Mouse (Mus musculus): ENCODE measurements at regions not wholly inside any gene's neighbourhood (a gene's known extent, or its start where the extent isn't known, plus 50 kb on each side); places are given as distances from the start of the nearest gene placed in this dataset.

DNA sequence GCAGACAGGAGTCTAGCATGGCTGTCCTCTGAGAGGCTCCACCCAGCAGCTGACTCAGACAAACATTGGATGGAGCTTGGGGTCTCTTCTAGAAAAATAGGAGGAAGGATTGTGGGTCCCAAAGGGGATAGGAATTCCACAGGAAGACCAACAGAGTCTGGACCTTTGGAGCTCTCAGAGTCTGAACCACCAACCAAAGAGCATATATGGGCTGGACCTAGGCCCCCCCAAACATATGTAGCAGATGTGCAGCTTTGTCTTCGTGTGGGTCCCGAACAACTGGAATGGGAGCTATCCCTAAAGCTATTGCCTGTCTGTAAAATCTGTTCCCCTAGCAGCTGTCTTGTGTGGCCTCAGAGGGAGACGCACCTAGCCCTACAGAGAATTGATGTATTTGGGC, 50.1 kb upstream of the Cpm start:
- H3K4me2 ChIP-seq (replicated peaks): no peak overlapping the region
- no peak for ATAC-seq (ENCODE audit: insufficient number of reproducible peaks, insufficient read depth, low FRiP score, low TSS enrichment)
- H3K4me3 ChIP-seq: no peak overlapping the region
- WGBS: 72% methylated on average over 3 of the region's 3 CpGs
- no peak overlapping the region for H3K9ac ChIP-seq
- peaks cover 17% of the 10 kb centered on the region for H3K4me1 ChIP-seq
- no peak overlapping the region for H3K27ac ChIP-seq
- H3K9me3 ChIP-seq: no peaks in the 10 kb centered on the region
- H3K27me3 ChIP-seq: no peaks in the 10 kb centered on the region; the same call in 1 of the 2 replicates
- H3K36me3 ChIP-seq: no peaks in the 10 kb centered on the region

DNA sequence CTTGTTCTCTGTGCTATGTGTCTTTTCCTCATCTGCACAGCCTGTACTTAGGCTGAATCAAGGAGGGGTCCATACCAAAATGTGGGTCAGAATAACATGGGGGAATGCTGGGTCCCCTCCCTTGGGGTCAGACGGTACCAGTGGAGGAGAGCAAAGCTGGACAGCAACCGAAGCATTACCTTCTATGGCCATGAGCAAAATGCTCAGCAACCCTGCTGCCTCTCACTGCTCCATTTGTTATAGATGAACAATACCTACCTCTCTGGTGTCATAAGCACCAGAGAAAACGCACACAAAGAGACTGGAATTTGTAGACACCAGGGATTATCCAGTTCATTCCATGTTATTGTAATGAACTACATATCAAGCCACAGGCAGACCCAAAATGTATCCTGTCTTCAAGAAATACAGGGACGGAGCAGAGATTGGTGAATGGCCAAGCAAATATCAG, 50.6 kb upstream of the Cpm start:
- Histone ChIP-seq H3K4me3 (no peak overlapping the region), H3K4me1 (peaks cover 12% of the 10 kb centered on the region), H3K36me3 (no peaks in the 10 kb centered on the region), H3K9me3 (no peaks in the 10 kb centered on the region), H3K9ac (no peak overlapping the region), H3K4me2 (replicated peaks) (no peak overlapping the region), H3K27me3 (no peaks in the 10 kb centered on the region; the same call in 1 of the 2 replicates), H3K27ac (no peak overlapping the region)
- 91% methylated on average over 4 of the region's 4 CpGs for WGBS
- no peak for ATAC-seq (ENCODE audit: insufficient number of reproducible peaks, insufficient read depth, low FRiP score, low TSS enrichment)

- no peaks in the 10 kb centered on the region for H3K36me3 ChIP-seq
- no peak for ATAC-seq (ENCODE audit: insufficient number of reproducible peaks, insufficient read depth, low FRiP score, low TSS enrichment)
- WGBS: 92% methylated on average over 4 of the region's 4 CpGs
- peaks cover 7% of the 10 kb centered on the region for H3K4me1 ChIP-seq
- no peak overlapping the region for H3K27ac ChIP-seq
- H3K4me2 ChIP-seq (replicated peaks): no peak overlapping the region
- H3K4me3 ChIP-seq: no peak overlapping the region
- peaks cover under 1% of the 10 kb centered on the region; the same call in 1 of the 2 replicates for H3K27me3 ChIP-seq
- H3K9me3 ChIP-seq: no peaks in the 10 kb centered on the region
- H3K9ac ChIP-seq: no peak overlapping the region
Measured at GRCm38 (mm10) chr10:117577970-117578695, 51.2 kb upstream of the Cpm start.

DNA sequence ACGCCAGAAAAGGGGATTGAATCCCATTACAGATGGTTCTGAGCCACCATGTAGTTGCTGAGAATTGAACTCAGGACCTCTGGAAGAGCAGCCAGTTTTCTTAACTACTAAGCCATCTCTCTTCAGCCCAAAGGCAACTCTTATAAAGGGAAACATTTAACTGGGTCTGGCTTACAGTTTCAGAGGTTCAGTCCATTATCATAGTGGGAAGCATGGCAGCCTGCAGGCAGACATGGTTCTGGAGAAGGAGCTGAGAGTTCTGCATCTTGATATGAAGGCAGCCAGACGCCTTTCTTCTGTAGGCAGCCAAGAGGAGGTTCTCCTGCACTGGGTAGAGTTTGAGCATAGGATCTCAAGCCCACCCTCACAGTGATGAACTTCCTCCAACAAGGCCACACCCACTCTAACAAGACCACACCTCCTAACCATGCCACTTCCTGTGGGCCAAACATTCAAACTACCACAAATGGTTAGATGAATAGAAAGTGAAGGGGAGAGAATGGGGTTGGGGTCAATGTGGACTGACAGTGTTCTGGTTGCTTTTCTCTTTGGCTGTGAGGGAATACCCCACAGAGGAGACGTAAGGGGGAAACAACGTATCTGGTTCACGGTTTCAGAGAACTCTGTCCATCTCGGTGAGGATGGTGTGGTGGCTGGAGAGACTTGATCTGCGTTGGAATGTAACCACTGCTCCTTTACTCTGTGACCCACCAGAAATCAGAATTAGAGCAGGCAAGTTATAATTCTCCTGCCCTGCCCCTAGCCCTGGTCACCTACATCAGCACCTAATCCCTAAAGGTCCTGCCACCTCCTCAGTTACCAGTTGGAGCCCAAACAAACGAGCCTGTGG, 52.2 kb upstream of the Cpm start:
- no peak for ATAC-seq (ENCODE audit: insufficient number of reproducible peaks, insufficient read depth, low FRiP score, low TSS enrichment)
- WGBS: 84% methylated on average over 8 of the region's 8 CpGs

GRCm38 (mm10) chr10:117576154-117576859, 53.0 kb upstream of the Cpm start:
- Histone ChIP-seq H3K4me2 (replicated peaks) (no peak overlapping the region), H3K36me3 (no peaks in the 10 kb centered on the region), H3K27me3 (peaks cover 12% of the 10 kb centered on the region), H3K27ac (no peak overlapping the region), H3K4me3 (no peak overlapping the region), H3K9me3 (no peaks in the 10 kb centered on the region), H3K4me1 (peaks cover 14% of the 10 kb centered on the region), H3K9ac (no peak overlapping the region)
- ATAC-seq (ENCODE audit: insufficient number of reproducible peaks, insufficient read depth, low FRiP score, low TSS enrichment): no peak
- WGBS: 87% methylated on average over 10 of the region's 10 CpGs

More for the DNA sequence above, 52.2 kb upstream of the Cpm start:
- Histone ChIP-seq H3K9ac (no peak overlapping the region), H3K4me2 (replicated peaks) (no peak overlapping the region), H3K27me3 (peaks cover 10% of the 10 kb centered on the region), H3K4me3 (no peak overlapping the region), H3K9me3 (no peaks in the 10 kb centered on the region), H3K36me3 (no peaks in the 10 kb centered on the region), H3K27ac (no peak overlapping the region), H3K4me1 (peaks cover 7% of the 10 kb centered on the region)

- no peak for ATAC-seq (ENCODE audit: insufficient number of reproducible peaks, insufficient read depth, low FRiP score, low TSS enrichment)
Measured at GRCm38 (mm10) chr10:117575404-117576153, 53.7 kb upstream of the Cpm start.

DNA sequence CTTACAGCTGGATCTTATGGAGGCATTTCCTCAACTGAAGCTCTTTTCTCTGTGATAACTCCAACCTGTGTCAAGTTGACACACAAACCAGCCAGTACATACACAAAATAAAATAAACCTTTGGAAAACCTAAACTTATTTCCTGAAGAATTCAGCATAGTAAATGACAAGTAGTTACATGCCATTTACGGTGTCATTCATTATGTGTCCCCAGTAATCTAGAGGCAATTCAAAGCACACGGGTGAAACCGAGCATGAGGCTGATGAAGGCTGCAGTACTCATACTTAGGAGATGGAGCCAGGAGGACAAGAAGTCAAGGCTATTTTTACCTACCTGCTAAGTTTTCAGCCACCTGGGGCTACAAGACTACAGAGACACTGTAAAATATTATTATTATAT, 54.4 kb upstream of the Cpm start:
- Histone ChIP-seq H3K36me3 (no peaks in the 10 kb centered on the region), H3K27me3 (peaks cover 12% of the 10 kb centered on the region), H3K4me2 (replicated peaks) (no peak overlapping the region), H3K4me3 (no peak overlapping the region), H3K27ac (no peak overlapping the region), H3K4me1 (peaks cover 17% of the 10 kb centered on the region), H3K9ac (no peak overlapping the region), H3K9me3 (no peaks in the 10 kb centered on the region)
- no peak for ATAC-seq (ENCODE audit: insufficient number of reproducible peaks, insufficient read depth, low FRiP score, low TSS enrichment)
- 86% methylated on average over 3 of the region's 3 CpGs for WGBS

More at GRCm38 (mm10) chr10:117575404-117576153, 53.7 kb upstream of the Cpm start:
- Histone ChIP-seq H3K4me3 (no peak overlapping the region), H3K36me3 (no peaks in the 10 kb centered on the region), H3K4me1 (peaks cover 19% of the 10 kb centered on the region), H3K4me2 (replicated peaks) (no peak overlapping the region), H3K27ac (no peak overlapping the region), H3K9me3 (no peaks in the 10 kb centered on the region), H3K9ac (no peak overlapping the region), H3K27me3 (peaks cover 12% of the 10 kb centered on the region)
- WGBS: 56% methylated on average over 14 of the region's 14 CpGs

DNA sequence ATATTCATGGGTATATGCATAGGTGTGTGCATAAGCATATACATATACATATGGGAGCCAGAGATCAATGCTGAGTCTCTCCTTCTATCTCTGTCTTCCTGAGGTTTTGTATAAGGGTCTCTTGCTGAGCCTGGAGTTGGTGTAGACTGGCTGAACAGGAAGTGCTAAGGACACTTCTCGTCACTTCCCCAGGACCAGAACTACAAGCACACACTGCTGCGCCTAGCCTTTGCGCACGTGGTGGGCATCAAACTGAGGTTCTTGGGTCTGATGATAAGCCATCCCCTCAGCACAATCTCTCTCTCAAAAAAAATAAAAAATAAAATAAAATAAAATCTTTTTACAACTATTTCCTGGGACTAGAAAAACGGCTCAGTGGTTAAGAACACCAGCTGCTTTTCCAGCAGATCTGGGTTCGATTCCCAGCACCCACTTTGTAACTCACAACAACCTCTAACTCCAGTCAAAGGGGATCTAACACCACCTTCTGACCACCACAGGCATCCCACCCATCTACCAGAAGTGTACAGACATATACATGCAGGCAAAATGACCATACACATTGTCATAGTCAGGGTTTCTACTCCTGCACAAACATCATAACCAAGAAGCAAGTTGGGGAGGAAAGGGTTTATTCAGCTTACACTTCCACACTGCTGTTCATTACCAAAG, 55.1 kb upstream of the Cpm start:
- Histone ChIP-seq H3K9me3 (no peaks in the 10 kb centered on the region), H3K9ac (no peak overlapping the region), H3K4me2 (replicated peaks) (no peak overlapping the region), H3K4me1 (peaks cover 15% of the 10 kb centered on the region), H3K27me3 (peaks cover 12% of the 10 kb centered on the region), H3K36me3 (no peaks in the 10 kb centered on the region), H3K27ac (no peak overlapping the region), H3K4me3 (no peak overlapping the region)
- no peak for ATAC-seq (ENCODE audit: insufficient number of reproducible peaks, insufficient read depth, low FRiP score, low TSS enrichment)
- 88% methylated on average over 6 of the region's 6 CpGs for WGBS

DNA sequence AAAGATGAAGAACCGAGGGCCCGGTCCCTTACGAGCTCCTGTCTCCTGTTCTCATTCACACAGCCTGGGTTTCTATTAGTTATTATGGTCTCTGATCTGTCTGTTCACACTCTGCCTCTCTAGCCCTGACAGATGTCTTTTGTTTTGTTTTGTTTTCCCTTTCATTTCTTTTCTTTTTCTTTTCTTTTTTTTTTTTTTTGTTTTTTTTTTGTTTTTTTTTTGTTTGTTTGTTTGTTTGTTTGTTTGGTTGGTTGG, 55.8 kb upstream of the Cpm start:
- H3K4me1 ChIP-seq: peaks cover 15% of the 10 kb centered on the region
- ATAC-seq (ENCODE audit: insufficient number of reproducible peaks, insufficient read depth, low FRiP score, low TSS enrichment): no peak
- no peak overlapping the region for H3K9ac ChIP-seq
- H3K27ac ChIP-seq: no peak overlapping the region
- no peak overlapping the region for H3K4me2 ChIP-seq (replicated peaks)
- 86% methylated on average over 3 of the region's 3 CpGs for WGBS
- no peaks in the 10 kb centered on the region for H3K9me3 ChIP-seq
- H3K27me3 ChIP-seq: peaks cover 12% of the 10 kb centered on the region
- H3K36me3 ChIP-seq: no peaks in the 10 kb centered on the region
- no peak overlapping the region for H3K4me3 ChIP-seq

- Histone ChIP-seq H3K4me1 (peaks cover 15% of the 10 kb centered on the region), H3K36me3 (no peaks in the 10 kb centered on the region), H3K4me2 (replicated peaks) (no peak overlapping the region), H3K27me3 (peaks cover 12% of the 10 kb centered on the region), H3K4me3 (no peak overlapping the region), H3K9me3 (no peaks in the 10 kb centered on the region), H3K9ac (no peak overlapping the region), H3K27ac (no peak overlapping the region)
- 42% methylated on average over 13 of the region's 13 CpGs for WGBS
- no peak for ATAC-seq (ENCODE audit: insufficient number of reproducible peaks, insufficient read depth, low FRiP score, low TSS enrichment)
Measured at GRCm38 (mm10) chr10:117572746-117573595, 56.3 kb upstream of the Cpm start.

Measured in embryonic facial prominence, embryonic 12.5 days (tissue).